Mouse (Mus musculus) frontal cortex, postnatal 25 days (tissue): ENCODE results near the gene Fkbp15.

Source experiments
- DNase-seq, 2 experiments: peaks; one replicate each; pipeline ENCODE4 v3.0.0; 2022; ENCODE audit warnings: low spot score in 2 of 2

Fkbp15 gene

DNA sequence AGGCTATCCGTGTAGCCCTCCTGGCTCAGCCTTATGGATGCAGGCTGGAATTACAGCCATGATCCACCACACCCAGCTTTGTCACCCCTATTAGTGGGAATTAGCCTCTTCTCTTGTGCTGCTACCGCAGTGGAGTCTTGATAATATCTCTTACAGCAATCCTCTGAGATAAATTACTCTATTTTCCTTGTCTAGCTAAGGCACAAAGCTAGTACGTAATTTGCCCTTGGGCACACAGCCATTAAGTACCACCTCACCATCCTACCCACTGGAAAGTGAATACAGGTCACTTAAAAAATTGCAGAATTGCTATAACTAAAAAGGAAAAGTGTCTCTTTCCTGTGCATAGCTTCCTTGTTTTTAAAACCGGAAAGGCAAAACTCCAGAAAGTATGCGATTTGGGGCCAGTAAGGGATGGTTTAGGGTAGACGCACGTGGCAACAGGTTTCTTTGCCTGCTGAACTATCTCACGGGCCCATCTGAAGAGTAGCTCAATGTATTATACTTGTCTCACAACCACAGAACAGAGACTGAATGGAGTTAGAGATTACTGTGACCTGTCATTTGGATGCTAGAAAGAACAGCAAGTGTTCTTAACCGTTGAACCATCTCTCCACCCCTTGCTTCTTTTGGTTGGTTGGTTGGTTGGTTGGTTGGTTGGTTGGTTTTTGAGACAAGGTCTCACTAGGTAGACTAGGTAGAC, 12.6 kb upstream of the Fkbp15 start:
- DNase-seq: no peak

DNA sequence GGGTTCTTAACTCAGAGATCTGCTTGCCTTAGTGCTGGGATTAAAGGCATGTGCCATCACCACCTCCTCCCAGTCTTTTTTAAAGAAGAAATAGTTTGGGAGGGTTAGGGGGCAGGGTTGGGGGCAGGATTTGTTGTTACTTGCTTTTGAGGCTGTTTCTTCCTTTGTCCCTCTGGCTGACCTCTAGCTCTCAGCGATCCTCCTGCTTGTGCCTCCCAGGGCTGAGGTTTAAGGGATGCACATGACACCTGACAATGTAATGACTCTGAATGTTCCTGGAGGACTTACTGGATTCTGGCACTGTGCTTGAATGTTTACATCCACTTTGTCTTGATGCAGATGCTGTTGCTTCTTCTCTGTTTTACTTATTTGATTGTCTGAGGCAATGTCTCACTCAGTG, 12.1 kb upstream of the Fkbp15 start:
- no peak for DNase-seq

DNA sequence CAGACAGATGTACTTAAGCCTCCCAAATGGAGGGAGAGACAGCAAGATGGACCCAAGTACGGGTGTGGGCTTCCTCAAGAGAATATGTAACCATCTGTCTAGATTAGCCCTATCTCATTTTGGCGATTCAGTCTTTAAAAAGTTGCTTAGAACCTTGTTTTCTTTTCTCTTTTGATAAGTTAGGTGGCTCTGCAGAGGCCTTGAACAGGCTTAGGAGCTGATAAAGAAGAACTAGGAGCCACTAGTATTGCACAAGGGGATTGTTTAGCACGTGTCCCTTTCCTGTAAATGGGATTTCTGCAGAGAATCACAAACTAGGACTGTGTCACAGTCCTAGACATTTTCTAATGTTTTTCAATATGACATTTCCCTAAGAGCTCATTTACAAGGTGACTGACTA, 8.7 kb upstream of the Fkbp15 start:
- DNase-seq: no peak

DNA sequence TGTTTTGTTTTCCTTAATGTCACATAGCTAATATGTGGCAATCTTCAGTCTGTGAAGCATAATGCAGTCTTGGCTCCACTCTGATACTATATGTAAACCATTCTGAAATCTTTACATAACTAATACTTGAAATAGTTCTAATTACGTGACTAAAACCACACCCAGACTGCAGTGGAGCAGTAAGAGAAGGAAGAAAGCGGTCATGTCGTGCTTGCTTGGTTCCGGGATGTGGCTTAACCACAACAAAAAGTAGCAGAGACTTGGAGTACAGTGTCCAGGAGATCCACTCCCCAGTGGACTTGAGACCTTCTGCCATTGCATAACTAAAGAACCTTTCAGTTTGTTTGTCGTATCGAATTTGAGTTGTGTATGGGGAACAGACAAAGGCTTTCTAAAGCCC, 7.2 kb upstream of the Fkbp15 start:
- no peak for DNase-seq

DNA sequence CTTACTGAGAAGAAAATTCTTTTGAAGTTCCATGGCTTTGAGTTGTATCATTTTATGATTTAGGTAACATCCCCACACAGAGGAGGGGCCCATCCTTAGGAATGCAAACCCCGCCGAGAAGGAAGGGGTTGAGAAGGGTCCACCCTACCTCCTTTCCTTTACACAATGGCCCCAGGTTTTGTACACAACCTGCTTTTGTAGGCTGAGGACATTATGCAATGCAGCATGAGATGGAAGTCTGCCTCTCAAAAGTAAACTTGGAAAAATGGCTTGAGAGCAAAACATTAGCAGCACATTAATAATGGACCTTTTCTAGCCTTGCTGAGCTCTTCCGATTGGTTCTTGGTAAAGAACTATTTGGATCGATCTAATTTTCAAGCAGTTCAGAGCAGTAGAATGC, 5.9 kb upstream of the Fkbp15 start:
- DNase-seq: no peak

DNA sequence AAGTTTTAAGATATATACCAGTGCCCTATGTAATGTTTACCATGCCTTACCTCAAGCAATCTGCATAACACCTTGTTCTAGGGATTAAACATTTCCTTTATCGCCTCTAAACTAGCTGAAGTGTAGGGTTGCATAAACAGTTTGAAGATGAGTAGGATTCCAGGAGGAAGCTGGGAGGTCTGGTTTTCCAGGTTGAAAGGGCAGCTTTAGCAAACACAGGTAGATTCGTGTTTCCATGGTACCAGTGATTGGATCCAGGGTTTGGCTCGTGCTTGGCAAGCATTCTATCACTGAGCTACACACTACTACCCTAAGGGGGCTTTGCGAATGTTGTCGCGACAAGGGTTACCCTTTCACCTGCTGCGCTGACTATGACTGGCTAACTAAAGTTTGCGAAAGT, 4.0 kb upstream of the Fkbp15 start:
- no peak for DNase-seq

DNA sequence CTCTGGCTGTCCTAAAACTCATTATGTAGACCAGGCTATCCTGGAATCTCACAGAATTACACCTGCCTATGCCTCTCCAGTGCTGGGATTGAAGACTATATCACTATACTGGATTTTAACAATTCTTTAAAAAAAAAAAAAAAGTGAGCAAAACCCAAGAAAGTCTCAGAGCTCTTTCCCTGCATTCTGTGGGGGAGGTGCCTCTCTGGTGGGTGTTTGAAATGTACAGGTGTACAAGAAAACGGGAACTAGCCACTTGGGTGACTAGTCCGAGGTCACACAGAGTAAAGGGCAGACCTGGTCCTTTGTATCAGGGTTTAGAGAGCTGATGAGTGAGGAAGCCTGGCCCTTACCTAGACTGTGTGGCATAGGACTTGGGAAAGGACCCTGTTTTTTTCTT, 2.1 kb upstream of the Fkbp15 start:
- DNase-seq: no peak

DNA sequence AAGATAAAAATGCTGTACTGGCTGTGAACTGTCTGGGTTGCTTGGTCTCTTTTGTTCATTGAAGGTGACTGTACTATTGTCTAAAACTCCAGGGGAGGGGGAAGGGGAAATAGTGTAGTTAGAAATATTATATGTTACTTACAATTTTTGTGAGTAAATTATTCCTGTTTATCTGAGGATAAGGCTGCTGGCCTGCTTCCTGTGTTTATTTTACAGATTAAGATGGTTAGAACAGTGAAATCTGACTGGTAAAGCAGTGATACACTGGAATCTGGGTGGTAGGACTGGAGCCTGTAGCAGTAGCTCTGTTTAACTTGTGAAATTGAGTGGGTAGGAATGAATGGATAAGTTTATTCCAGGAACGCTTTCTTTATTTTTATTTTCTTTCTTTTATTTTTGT, 1.6 kb upstream of the Fkbp15 start:
- no peak for DNase-seq

DNA sequence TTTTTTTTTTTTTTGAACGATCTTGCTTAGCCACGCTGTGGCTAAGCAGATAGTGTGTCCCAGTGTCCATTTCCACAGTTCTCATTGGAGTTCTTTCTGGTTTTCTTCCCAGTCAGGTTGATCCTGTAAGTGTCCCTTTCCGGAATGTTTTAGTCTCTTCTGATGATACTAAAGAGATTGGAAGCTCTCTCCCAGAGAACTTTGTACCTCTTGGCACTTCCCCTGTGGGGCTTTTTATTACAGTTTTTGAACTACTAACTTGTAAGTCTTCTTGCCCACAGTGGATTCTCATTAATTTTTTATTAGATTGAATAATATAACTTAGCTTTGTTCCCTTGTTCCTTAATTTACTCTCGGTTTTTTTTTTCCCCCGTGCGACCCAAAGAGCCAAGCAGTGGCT, 1.2 kb upstream of the Fkbp15 start:
- no peak for DNase-seq

DNA sequence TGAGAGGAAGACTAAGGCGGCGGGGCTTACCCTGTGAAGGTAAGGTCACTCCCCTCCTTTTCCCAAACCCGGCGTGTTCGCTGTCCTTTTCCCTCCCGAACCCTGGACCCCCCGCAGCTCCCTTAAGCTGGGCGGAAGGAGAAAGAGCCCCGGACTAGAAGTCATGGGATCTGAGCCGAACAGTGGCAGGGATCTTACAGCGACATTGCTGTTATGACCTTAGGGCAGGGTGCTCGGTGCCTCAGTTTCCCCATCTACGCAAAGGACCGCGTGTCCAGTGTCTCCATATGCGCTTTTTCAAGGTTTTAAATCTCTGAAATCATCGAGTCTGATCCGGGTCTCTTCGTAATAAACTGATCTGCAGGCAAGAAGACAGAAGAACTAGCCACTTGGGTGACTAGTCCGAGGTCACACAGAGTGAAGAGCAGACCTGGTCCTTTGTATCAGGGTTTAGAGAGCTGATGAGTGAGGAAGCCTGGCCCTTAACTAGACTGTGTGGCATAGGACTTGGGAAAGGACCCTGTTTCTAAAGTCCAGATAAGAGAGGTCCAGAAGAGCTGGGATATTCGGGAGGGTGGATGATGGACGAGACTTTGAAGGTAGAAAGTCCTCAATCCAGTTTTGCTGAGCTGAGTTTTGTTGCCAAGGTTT, 582 bp upstream of the Fkbp15 start:
- DNase-seq: no peak

DNA sequence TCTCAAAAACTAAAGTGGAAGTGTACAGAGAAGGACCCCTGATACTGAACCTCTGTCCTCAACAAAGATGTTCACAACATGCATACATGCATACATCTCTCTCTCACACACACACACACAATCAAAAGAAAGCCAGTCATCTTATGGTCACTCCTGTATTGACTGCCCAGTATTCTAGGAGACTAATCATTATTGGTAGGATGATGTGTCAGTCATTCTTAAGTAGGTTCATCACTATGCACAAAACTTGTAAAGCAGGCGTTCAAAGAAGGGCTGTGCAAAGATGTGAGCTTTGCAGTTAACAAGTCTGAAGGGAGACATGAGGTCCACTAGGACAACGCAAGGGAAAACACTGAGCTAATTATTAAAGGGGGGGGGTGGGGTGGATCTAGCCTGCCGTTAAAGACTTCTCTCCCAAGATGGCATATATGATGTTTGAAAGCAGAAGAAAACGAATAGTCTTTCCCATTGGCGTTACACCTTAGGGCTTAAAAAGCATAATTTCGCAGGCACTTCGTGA, 1.0 kb downstream of the Fkbp15 start:
- DNase-seq: no peak

DNA sequence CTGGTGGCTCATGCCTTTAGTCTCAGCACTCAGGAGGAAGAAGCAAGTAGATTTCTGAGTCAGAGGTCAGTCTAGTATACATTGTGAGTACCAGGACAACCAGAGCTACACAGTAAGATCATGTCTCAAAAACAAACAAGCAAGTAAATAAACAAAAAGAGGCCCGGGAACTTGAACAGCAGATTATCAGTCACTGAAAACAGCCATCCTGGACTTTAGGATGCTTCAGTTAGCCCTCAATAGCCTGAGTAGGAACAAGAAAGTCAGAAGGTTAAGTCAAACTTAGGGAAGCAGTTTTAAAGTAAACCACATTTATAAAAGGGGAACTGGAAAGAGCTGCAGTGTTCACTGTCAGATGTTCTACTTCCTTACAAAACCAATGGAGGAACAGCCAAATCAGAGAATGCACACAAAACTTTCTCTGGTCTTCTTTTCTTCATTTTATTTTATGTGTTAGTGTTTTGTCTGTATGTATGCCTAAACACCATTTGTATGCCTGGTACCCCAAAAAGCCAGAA, 2.7 kb downstream of the Fkbp15 start:
- DNase-seq: no peak

DNA sequence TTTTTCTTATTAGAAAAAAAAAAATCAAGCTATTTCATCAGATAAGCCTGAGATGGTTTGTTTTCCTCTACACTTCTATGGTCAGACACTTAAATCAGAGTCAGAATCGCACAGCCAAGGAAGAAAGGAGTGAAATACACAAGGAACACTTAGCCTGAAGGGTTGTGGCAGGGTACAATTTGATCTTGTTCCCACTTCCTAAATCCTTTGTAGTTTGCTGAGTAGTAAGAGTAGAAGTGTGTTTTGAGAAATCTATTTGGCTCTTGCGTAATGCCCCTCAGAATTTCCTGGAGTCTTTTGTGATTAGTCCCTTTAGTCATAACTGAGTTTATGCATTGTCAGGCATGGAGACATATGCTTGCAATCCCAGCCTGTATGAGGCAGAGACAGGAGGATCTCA, 11.0 kb downstream of the Fkbp15 start:
- DNase-seq: no peak

DNA sequence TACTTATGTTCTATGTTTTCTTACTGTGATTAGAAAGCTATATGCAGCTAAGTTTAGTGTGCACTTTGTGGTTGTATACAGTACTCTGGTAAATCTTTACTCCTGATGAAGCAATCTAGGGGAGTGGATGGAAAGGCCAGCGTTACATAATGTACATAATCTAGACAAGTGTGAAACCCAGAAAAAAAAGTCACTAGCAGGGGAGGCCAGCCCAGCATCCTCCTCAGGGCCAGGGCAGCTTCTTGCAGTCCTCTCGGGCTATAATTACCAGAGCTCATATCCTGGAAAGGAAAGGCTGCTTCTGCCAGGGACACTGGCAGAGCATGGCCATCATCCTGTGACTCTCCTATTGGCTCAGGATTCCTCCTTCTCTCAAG, 12.0 kb downstream of the Fkbp15 start:
- no peak for DNase-seq

DNA sequence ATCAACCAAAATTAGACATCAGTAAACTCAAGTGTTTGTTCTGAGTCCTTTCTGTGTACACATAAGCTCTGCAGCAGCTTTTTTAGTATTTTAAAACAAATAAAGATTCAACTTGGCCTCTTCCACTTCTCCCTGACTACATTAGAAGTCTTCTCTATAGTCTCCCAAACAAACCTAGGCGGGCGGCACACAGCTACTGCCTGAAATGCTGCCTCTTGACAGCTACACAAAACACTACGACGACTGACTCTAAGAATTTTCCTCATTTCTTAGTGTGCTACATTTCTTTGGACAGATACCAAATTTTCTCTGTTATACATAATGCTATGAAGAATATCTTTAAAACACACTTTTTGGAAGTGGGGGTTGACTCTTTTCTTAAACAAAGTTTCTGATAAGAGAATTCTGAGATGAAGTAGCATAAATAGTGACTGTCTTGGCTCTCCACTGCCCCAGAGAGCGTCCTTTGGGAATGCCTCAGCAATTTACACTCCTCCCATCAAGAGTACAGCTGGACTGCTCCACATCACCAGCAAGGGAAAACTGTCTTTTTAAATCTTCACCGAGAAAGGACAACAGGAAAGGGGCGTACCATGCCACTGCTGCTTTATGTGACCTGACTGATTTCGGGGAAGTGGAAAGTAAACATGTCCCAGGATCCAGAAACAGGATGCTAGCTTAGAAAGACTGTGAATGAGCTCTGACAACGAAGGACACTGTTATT, 12.6 kb downstream of the Fkbp15 start:
- no peak for DNase-seq

DNA sequence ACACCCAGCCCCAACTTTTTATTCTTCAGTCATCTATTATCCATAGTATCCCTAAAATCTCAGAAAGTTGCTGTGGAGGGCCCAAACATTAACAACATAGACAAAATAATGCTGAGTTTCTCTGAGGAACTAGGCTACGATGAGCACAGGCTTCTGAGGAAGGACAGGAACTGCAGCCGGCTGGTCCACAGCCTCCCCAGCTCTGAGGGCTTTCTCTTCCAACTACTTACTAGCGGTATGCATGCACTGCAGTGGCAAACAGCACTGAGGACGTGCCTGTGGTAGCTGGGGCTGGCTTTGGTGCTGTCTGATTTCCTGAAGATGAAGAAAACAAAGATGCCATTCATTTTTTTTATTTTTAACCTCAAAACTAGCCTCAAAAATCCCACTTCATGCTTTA, 14.5 kb downstream of the Fkbp15 start:
- DNase-seq: no peak

DNA sequence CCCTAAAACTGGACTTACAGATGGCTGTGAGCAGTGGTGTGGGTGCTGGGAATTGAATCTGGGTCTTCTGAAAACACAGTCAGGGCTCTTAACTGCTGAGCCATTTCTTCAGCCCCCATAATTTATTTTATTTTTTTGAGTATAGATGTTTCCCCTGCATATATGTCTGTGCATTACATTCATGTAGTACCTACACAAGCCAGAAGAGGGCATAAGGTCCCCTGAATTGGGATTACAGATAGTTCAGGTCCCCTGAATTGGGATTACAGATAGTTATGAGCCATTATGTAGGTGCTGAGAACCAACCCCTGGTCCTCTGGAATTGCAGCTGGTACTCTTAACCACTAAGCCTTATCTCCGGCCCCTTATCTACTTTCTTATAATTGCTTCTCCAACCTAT, 16.3 kb downstream of the Fkbp15 start:
- no peak for DNase-seq

DNA sequence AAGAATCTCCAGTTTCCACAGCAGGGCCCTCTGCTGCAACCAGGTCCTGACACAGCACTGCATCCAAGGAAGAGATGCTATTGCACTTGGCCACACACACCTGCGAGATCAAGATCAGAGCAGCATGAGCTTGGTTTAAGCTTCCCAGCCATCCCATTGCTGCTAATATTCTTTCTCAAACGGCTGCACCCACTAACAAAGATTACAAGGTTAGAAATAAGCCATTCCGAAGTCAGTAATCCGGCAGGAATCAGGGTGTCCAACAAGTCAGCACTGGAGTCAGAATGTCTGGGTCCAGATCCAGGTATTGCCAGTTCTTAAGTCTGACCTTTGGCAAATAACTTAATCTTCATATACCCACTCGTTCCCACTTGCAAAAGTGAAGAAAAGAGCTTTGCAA, 21.8 kb downstream of the Fkbp15 start:
- no peak for DNase-seq

DNA sequence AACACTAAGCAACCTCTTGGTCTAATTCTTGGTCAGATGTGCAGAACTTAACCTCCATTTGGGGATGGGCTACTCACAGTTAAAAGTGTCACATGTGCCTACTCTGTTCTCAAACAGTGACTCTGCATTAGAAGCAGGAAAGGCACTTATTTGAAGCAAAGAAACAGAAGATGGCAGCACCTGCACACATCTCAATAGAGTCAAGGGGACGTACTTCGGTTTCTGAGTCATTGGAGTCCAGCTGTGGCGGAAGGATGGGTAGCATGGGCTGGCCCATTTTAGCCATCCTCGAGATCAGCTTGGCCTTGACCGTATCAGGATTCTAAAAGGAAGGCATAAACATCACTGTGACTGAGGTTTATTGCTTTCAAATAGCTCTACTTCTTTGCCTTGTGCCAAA, 28.4 kb downstream of the Fkbp15 start:
- no peak for DNase-seq

DNA sequence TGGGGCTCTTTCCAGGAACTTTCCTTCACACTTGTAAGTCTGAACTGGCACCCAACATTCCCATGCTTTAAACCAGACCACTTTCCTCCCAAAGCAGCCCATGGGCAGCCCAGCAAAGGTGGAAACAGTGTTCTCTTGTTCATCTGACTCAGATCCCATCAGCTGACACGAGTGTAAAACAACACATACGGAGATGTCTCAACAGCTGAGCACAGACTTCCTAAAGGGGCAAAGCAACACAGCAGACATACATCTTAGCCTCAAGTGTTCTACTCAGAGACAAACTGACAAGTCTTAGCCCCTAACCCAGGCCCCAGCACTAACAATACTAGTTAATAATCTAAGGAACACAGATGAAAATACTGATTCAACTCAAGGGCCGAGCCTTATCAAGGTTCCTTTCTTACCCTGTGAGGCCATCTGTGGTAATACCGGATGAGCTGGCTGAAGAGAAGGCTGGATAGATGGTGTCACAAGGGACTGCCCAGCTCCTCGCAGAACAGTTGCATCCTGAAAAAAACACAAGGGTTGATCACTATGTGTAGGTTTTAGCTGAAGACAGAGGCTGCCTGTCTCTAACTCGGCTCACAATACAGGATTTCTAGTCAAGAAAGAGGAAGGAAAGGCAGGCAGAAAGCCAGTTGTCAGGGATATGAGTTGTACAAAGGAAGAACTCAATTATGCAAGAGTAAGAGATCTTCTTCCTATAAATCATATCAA, 31.2 kb downstream of the Fkbp15 start:
- no peak for DNase-seq

DNA sequence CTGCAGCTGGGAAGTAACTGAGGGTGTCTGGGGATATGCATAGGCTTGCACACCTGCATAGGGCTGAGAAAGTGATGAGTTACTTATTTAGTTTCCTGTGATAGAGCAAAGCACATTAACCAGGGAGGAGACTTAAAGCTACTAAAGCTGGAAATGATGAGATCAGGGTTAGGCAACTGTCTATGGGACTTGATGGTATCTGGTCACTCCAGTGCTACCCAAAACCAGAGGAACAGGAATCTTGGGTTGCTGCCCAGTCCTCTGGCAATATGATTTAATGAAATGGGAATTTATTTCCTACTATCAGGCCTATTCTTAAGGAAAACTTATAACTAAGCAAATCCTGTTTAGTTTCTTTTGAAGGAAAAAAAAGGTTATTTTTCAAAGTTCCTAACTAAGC, 34.2 kb downstream of the Fkbp15 start:
- no peak for DNase-seq

DNA sequence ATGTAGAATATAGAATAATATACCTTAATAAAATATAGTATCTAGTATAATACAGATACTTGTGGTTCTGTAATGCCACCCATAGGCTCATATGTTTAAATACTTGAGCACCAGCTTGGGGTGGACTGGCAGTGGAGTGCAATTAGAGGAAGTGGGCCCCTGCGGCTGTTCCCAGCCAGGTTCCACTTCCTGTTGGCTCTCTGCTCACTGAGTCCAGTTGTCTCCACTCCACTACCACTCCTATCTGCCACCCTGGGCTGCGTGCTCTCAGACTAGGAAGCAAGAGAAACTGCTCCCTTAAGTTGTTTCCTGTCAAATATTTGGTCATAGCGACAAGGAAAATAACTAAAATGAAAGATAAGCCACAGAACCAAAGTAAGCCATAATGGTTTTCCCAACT, 37.7 kb downstream of the Fkbp15 start:
- no peak for DNase-seq
